ENCODE assay signal across 8 mouse cellular contexts in the genomic region with DNA sequence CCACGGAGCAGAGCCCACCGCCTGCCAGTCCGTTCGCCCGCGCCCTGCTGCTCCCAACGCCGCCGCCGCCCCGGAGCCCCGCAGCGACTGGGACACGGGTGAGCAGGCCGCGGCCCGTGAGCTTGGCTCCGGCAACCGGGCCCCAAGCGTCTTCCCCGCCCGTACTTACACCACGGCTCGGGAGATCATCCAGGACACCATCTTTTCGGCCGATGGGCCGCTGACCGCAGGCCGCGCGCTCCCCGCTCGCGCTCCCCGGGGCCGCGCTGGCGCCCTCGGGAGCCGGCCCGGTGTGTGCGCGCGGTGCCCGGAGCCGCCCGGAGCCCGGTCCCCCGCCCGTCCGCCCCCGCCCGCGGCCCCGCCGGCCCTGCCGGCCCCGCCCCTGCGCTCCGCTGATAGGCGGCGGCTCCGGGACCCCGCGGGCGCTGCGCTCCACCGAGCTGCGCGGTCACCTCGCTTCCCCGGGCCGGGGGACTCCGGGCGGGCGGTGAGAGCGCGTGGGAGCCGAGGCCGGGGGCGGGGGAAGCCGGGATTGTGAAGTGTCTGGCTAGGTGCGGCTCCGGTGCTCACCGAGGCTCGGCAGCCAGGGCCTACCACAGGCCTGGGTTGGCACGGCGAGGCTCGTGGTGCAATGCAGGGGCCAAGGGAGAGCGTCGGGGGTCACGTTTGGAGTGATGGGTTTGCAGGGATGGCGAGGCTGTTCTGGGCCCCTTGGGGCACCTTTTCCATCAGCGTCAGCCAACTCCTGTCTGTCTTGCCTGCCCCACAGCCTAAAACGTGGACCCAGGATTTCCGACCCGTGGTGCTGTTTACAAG. TPM values are rescaled to one million over a fixed set of nuclear protein-coding genes. Genes with fewer than 3 reads are reported as not detected.
A peak's percentile ranks its signal among the peaks of the same experiment; 100 is the strongest.
DNase-seq lines count a peak whose midpoint lies in the region; ATAC-seq and TF ChIP-seq lines count a peak whose summit lies in the region.

Reep3 (minus strand) TSS at position 325 of the 816 bp plus-strand sequence.

- peaks cover 42% of the 10 kb centered on the region for H3K36me3 ChIP-seq in G1E (replicated peaks)

- peak; percentile 75 for DNase-seq in G1E (ENCODE audit: low spot score)
- peak; percentile 71 to 88 for DNase-seq in cerebellum, adult 18-20 months
- peak; percentile 52 for DNase-seq in layer of hippocampus, adult 9-11 months
- peak; percentile 66 for DNase-seq in lung, postnatal 10 days
- peak; percentile 72 for DNase-seq in ovary, postnatal 14 days (ENCODE audit: low spot score)
- DNase-seq in thymus, postnatal 10 days (ENCODE audit: low spot score in 2 of 2), result peak; percentile 53 to 63

- H3K27me3 ChIP-seq in G1E (ENCODE audit: insufficient read depth, low read length), result no peaks in the 10 kb centered on the region

- H3K4me1 ChIP-seq in G1E (ENCODE audit: insufficient read depth, low read depth, low read length), result peaks cover 47% of the 10 kb centered on the region

- no peak for ATAC-seq in G1E (ENCODE audit: extremely low read depth, insufficient number of reproducible peaks, low FRiP score, poor library complexity, severe bottlenecking)
- peak; percentile 24 for ATAC-seq in frontal cortex, adult (ENCODE audit: low TSS enrichment)
- peak in 1 of 2 experiments; percentile 16; a peak in 1 of 4 replicates for ATAC-seq in hematopoietic stem cell, adult 5-6 weeks (replicated peaks in 1 of 2; ENCODE audit: insufficient read depth in 1 of 2, low FRiP score in 2 of 2, low TSS enrichment in 1 of 2, low read depth in 1 of 2, poor library complexity in 2 of 2, severe bottlenecking in 2 of 2)

- H3K4me3 ChIP-seq in G1E (ENCODE audit: low read depth, low read length), result peak within 1 kb of the TSS; percentile 94

- TF ChIP-seq CTCF in G1E (IDR thresholded peaks at IDR 0.05; ENCODE audit: low read depth, low read length), result no peak

- no peaks in the 10 kb centered on the region for H3K9me3 ChIP-seq in G1E (replicated peaks)

RNA-seq across cellular contexts. Expression of gene Reep3, which starts in this region (rescaled TPM):
- total RNA-seq in G1E (2014; fragmentation: Nextera tagmentation) (42.3 and 42.7 TPM in 2 replicates), G1E (2017) (19.6 and 21.9 TPM in 2 replicates)
- polyA plus RNA-seq in G1E (2012), result 1.4 and 2.1 TPM in 2 replicates
- 19.4 and 20.2 TPM in 2 replicates for total RNA-seq in hematopoietic stem cell, adult 5-6 weeks (2017)
